Mouse (Mus musculus) urinary bladder, adult 2 months (tissue): ENCODE data around the gene Nexn. TPM values are rescaled to one million over a fixed set of nuclear protein-coding genes. Genes with fewer than 3 reads are reported as not detected.
A peak's percentile ranks its signal among the peaks of the same experiment; 100 is the strongest.

Source experiments
- DNase-seq: peaks from one replicate; pipeline ENCODE4 v3.0.0; 2022; ENCODE audit warnings: low spot score
- polyA plus RNA-seq: library from polyadenylated mRNA; depleted of rRNA; stranded (reverse); fragments of >200 nt; gene quantifications from 2 replicates; pipeline ENCODE4 v1.2.3, GENCODE M21; 2012

Nexn gene
- polyA plus RNA-seq, 1 experiment = 12.7 TPM

- no peak for DNase-seq
These were observed 11.8 kb upstream of the Nexn start for GRCm38 (mm10) chr3:152277912-152278311.

GRCm38 (mm10) chr3:152276935-152277334 lies 10.8 kb upstream of the Nexn start:
- DNase-seq = no peak

- DNase-seq = no peak
These were observed 8.9 kb upstream of the Nexn start for GRCm38 (mm10) chr3:152275008-152275407.

GRCm38 (mm10) chr3:152272974-152273685 lies 7.0 kb upstream of the Nexn start:
- no peak for DNase-seq

- no peak for DNase-seq
These were observed 5.7 kb upstream of the Nexn start for GRCm38 (mm10) chr3:152271876-152272275.

GRCm38 (mm10) chr3:152271071-152271710 lies 5.0 kb upstream of the Nexn start:
- DNase-seq = no peak

GRCm38 (mm10) chr3:152268099-152268498 lies 1.9 kb upstream of the Nexn start:
- DNase-seq = no peak

- peak; percentile 71 for DNase-seq
These were observed 657 bp downstream of the Nexn start for GRCm38 (mm10) chr3:152265351-152266035.

GRCm38 (mm10) chr3:152264830-152265229 lies 1.3 kb downstream of the Nexn start:
- DNase-seq = no peak

- no peak for DNase-seq
These were observed 1.8 kb downstream of the Nexn start for GRCm38 (mm10) chr3:152264374-152264773.

- DNase-seq = no peak
These were observed 4.2 kb downstream of the Nexn start for GRCm38 (mm10) chr3:152261948-152262347.

- no peak for DNase-seq
These were observed 4.7 kb downstream of the Nexn start for GRCm38 (mm10) chr3:152261436-152261835.

GRCm38 (mm10) chr3:152260362-152260761 lies 5.8 kb downstream of the Nexn start:
- DNase-seq = no peak

GRCm38 (mm10) chr3:152259409-152259808 lies 6.7 kb downstream of the Nexn start:
- peak; percentile 58 for DNase-seq

- DNase-seq = no peak
These were observed 8.6 kb downstream of the Nexn start for GRCm38 (mm10) chr3:152257528-152257927.

GRCm38 (mm10) chr3:152250487-152250886 lies 15.7 kb downstream of the Nexn start:
- no peak for DNase-seq

GRCm38 (mm10) chr3:152247708-152248107 lies 18.4 kb downstream of the Nexn start:
- DNase-seq = no peak

- no peak for DNase-seq
These were observed 20.8 kb downstream of the Nexn start for GRCm38 (mm10) chr3:152245273-152245910.

- no peak for DNase-seq
These were observed 22.8 kb downstream of the Nexn start for GRCm38 (mm10) chr3:152243304-152243703.

GRCm38 (mm10) chr3:152241098-152241497 lies 25.1 kb downstream of the Nexn start:
- DNase-seq = no peak

- no peak for DNase-seq
These were observed 26.6 kb downstream of the Nexn start for GRCm38 (mm10) chr3:152239592-152239991.

- DNase-seq = no peak
These were observed 27.3 kb downstream of the Nexn start for GRCm38 (mm10) chr3:152238836-152239235.
